Mouse (Mus musculus) stomach, embryonic 14.5 days (tissue): Measurements from ENCODE around the gene Tmem72. TPM values are rescaled to one million over a fixed set of nuclear protein-coding genes. Genes with fewer than 3 reads are reported as not detected.

ENCODE experiments used
- ATAC-seq: fragments of 200-750 bp; cut with Nextera tagmentation; 2 replicates; pipeline ENCODE4 v1.8.0; 2017; ENCODE audit warnings: low read depth, moderate TSS enrichment; ENCODE audit not compliant: insufficient number of reproducible peaks, insufficient read depth, low FRiP score
- H3K27ac ChIP-seq: fragments of 300-500 bp; sonication (generic); 2 replicates; pipeline ENCODE4 v1.5.1; 2014; ENCODE audit warnings: mild to moderate bottlenecking, low read length, moderate library complexity, mixed read lengths
- H3K27me3 ChIP-seq: fragments of 300-500 bp; sonication (generic); 2 replicates; pipeline ENCODE4 v1.6.1; 2014; ENCODE audit warnings: low read length, control low read depth, mixed read lengths; ENCODE audit not compliant: control insufficient read depth, insufficient read depth
- H3K36me3 ChIP-seq: fragments of 300-500 bp; sonication (generic); 2 replicates; pipeline ENCODE4 v1.6.1; 2014; ENCODE audit warnings: mild to moderate bottlenecking, control low read depth, low read length, moderate library complexity, mixed read lengths; ENCODE audit not compliant: control insufficient read depth, insufficient read depth
- H3K4me1 ChIP-seq: fragments of 300-500 bp; sonication (generic); 2 replicates; pipeline ENCODE4 v1.6.1; 2014; ENCODE audit warnings: low read length, control low read depth, mixed read lengths; ENCODE audit not compliant: control insufficient read depth, insufficient read depth
- H3K4me2 ChIP-seq: fragments of 300-500 bp; sonication (generic); replicated peaks from 2 replicates; pipeline ENCODE4 v1.6.1; 2014; ENCODE audit warnings: low read depth, low read length, control low read depth
- H3K4me3 ChIP-seq: fragments of 300-500 bp; sonication (generic); 2 replicates; pipeline ENCODE4 v1.5.1; 2014; ENCODE audit warnings: low read depth, low read length, control low read depth
- H3K9ac ChIP-seq: fragments of 300-500 bp; sonication (generic); replicated peaks from 2 replicates; pipeline ENCODE4 v1.6.1; 2014; ENCODE audit warnings: low read depth, mild to moderate bottlenecking, control low read depth, low read length, moderate library complexity, mixed read lengths
- H3K9me3 ChIP-seq: fragments of 300-500 bp; sonication (generic); 2 replicates; pipeline ENCODE4 v1.6.1; 2016; ENCODE audit warnings: low read depth, low read length, control low read depth; ENCODE audit not compliant: control insufficient read depth
- WGBS: fragments of 180-500 bp; shearing (Covaris S2); extraction: QIAGEN DNeasy Blood & Tissue Kit; methylation state at CpG from one replicate; pipeline ENCODE4 v1.1.7; 2014; 5-methylcytosine and 5-hydroxymethylcytosine counted together
- polyA plus RNA-seq: library from polyadenylated mRNA; unstranded; fragments of >200 nt; fragmentation: Nextera tagmentation; extraction: Ambion mirVana; gene quantifications from 2 replicates; pipeline ENCODE4 v1.2.1, GENCODE M21; 2014

The Tmem72 gene
- polyA plus RNA-seq, 1 experiment from 2014 or later, result 0.06 TPM

- WGBS, result 72% methylated on average over 4 of the region's 4 CpGs
- Histone ChIP-seq H3K27ac (no peak overlapping the region), H3K36me3 (no peaks in the 10 kb centered on the region), H3K4me2 (no peak overlapping the region), H3K27me3 (no peaks in the 10 kb centered on the region), H3K9ac (no peak overlapping the region), H3K4me3 (no peak overlapping the region), H3K9me3 (no peaks in the 10 kb centered on the region), H3K4me1 (no peaks in the 10 kb centered on the region)
- no peak for ATAC-seq
These were observed 2.2 kb upstream of the Tmem72 start for GRCm38 (mm10) chr6:116718920-116719319.

- H3K4me1 ChIP-seq, result no peaks in the 10 kb centered on the region
- H3K27ac ChIP-seq, result no peak overlapping the region
- H3K4me2 ChIP-seq, result no peak overlapping the region
- H3K4me3 ChIP-seq, result no peak overlapping the region
- WGBS, result 72% methylated on average over 4 of the region's 4 CpGs
- no peaks in the 10 kb centered on the region for H3K9me3 ChIP-seq
- no peaks in the 10 kb centered on the region for H3K27me3 ChIP-seq
- H3K36me3 ChIP-seq, result no peaks in the 10 kb centered on the region
- H3K9ac ChIP-seq, result no peak overlapping the region
- no peak for ATAC-seq
These were observed 1.6 kb upstream of the Tmem72 start for GRCm38 (mm10) chr6:116718361-116718760.

GRCm38 (mm10) chr6:116717851-116718250 is 1.1 kb upstream of the Tmem72 start:
- Histone ChIP-seq H3K9me3 (no peaks in the 10 kb centered on the region), H3K36me3 (no peaks in the 10 kb centered on the region), H3K4me3 (no peak overlapping the region), H3K27ac (no peak overlapping the region), H3K9ac (no peak overlapping the region), H3K4me2 (no peak overlapping the region), H3K27me3 (no peaks in the 10 kb centered on the region), H3K4me1 (no peaks in the 10 kb centered on the region)
- WGBS, result 69% methylated on average over 7 of the region's 7 CpGs
- no peak for ATAC-seq

GRCm38 (mm10) chr6:116715166-116715565 is 1.5 kb downstream of the Tmem72 start:
- Histone ChIP-seq H3K4me2 (no peak overlapping the region), H3K4me3 (no peak overlapping the region), H3K36me3 (no peaks in the 10 kb centered on the region), H3K27ac (no peak overlapping the region), H3K27me3 (no peaks in the 10 kb centered on the region), H3K9ac (no peak overlapping the region), H3K9me3 (no peaks in the 10 kb centered on the region), H3K4me1 (no peaks in the 10 kb centered on the region)
- WGBS, result 82% methylated on average over 2 of the region's 2 CpGs
- no peak for ATAC-seq

GRCm38 (mm10) chr6:116714576-116714975 is 2.1 kb downstream of the Tmem72 start:
- no peak for ATAC-seq
- 72% methylated on average over 5 of the region's 5 CpGs for WGBS
- Histone ChIP-seq H3K27me3 (no peaks in the 10 kb centered on the region), H3K36me3 (no peaks in the 10 kb centered on the region), H3K4me3 (no peak overlapping the region), H3K4me1 (no peaks in the 10 kb centered on the region), H3K4me2 (no peak overlapping the region), H3K27ac (no peak overlapping the region), H3K9ac (no peak overlapping the region), H3K9me3 (no peaks in the 10 kb centered on the region)

GRCm38 (mm10) chr6:116713966-116714365 is 2.7 kb downstream of the Tmem72 start:
- no peak for ATAC-seq
- Histone ChIP-seq H3K4me3 (no peak overlapping the region), H3K27ac (no peak overlapping the region), H3K36me3 (no peaks in the 10 kb centered on the region), H3K27me3 (no peaks in the 10 kb centered on the region), H3K4me1 (no peaks in the 10 kb centered on the region), H3K9ac (no peak overlapping the region), H3K9me3 (no peaks in the 10 kb centered on the region), H3K4me2 (no peak overlapping the region)
- WGBS, result 87% methylated on average over 3 of the region's 3 CpGs

GRCm38 (mm10) chr6:116712503-116712902 is 4.2 kb downstream of the Tmem72 start:
- Histone ChIP-seq H3K9me3 (no peaks in the 10 kb centered on the region), H3K4me2 (no peak overlapping the region), H3K36me3 (no peaks in the 10 kb centered on the region), H3K9ac (no peak overlapping the region), H3K4me3 (no peak overlapping the region), H3K27ac (no peak overlapping the region), H3K4me1 (no peaks in the 10 kb centered on the region), H3K27me3 (no peaks in the 10 kb centered on the region)
- WGBS, result 91% methylated on average over 3 of the region's 3 CpGs
- ATAC-seq, result no peak

GRCm38 (mm10) chr6:116712062-116712461 is 4.7 kb downstream of the Tmem72 start:
- Histone ChIP-seq H3K4me2 (no peak overlapping the region), H3K27me3 (no peaks in the 10 kb centered on the region), H3K4me3 (no peak overlapping the region), H3K27ac (no peak overlapping the region), H3K9ac (no peak overlapping the region), H3K36me3 (no peaks in the 10 kb centered on the region), H3K4me1 (no peaks in the 10 kb centered on the region), H3K9me3 (no peaks in the 10 kb centered on the region)
- 17% methylated on average over 5 of the region's 5 CpGs for WGBS
- ATAC-seq, result no peak

GRCm38 (mm10) chr6:116704320-116704719 is 12.4 kb downstream of the Tmem72 start:
- Histone ChIP-seq H3K27ac (no peak overlapping the region), H3K36me3 (no peaks in the 10 kb centered on the region), H3K27me3 (no peaks in the 10 kb centered on the region), H3K9ac (no peak overlapping the region), H3K4me2 (no peak overlapping the region), H3K4me1 (no peaks in the 10 kb centered on the region), H3K9me3 (no peaks in the 10 kb centered on the region), H3K4me3 (no peak overlapping the region)
- ATAC-seq, result no peak
- 75% methylated on average over 6 of the region's 6 CpGs for WGBS
